Mouse (Mus musculus): Measurements from ENCODE around the gene Coro2a.

Coro2a gene

GRCm38 (mm10) chr4:46520491-46520890 lies 81.5 kb downstream of the Coro2a start:
- no peak for DNase-seq

GRCm38 (mm10) chr4:46507736-46508460 lies 94.1 kb downstream of the Coro2a start:
- peak; percentile 57 to 71 for DNase-seq

- DNase-seq: peak; percentile 78 to 84
Observed at GRCm38 (mm10) chr4:46506801-46507610, 95.0 kb downstream of the Coro2a start.

GRCm38 (mm10) chr4:46505361-46506057 lies 96.5 kb downstream of the Coro2a start:
- no peak for DNase-seq

GRCm38 (mm10) chr4:46503881-46504280 lies 98.1 kb downstream of the Coro2a start:
- no peak for DNase-seq

GRCm38 (mm10) chr4:46502606-46503502 lies 99.1 kb downstream of the Coro2a start:
- no peak for DNase-seq

GRCm38 (mm10) chr4:46498976-46499375 lies 103.0 kb downstream of the Coro2a start:
- DNase-seq: no peak

GRCm38 (mm10) chr4:46498511-46498910 lies 103.5 kb downstream of the Coro2a start:
- DNase-seq: no peak

- DNase-seq: peak; percentile 43 to 62
Observed at GRCm38 (mm10) chr4:46497286-46497892, 104.6 kb downstream of the Coro2a start.

- DNase-seq: no peak
Observed at GRCm38 (mm10) chr4:46495543-46495942, 106.5 kb downstream of the Coro2a start.

GRCm38 (mm10) chr4:46493071-46493470 lies 108.9 kb downstream of the Coro2a start:
- no peak for DNase-seq

- DNase-seq: peak; percentile 94 to 95
Observed at GRCm38 (mm10) chr4:46489028-46489925, 112.7 kb downstream of the Coro2a start, which contains the start of gene Nans. TSS of gene Nans (plus strand) at chr4:46489248.

GRCm38 (mm10) chr4:46487348-46487747 lies 114.7 kb downstream of the Coro2a start:
- no peak for DNase-seq
